Mouse (Mus musculus): ENCODE results near the gene Olfr319. TPM values are rescaled to one million over a fixed set of nuclear protein-coding genes. Genes with fewer than 3 reads are reported as not detected.
A peak's percentile ranks its signal among the peaks of the same experiment; 100 is the strongest.

Gene Olfr319
- total RNA-seq (2014; rRNA removed) (not detected in 2 replicates), polyA plus RNA-seq (2015; fragmentation: Nextera tagmentation; extraction: Ambion mirVana) (not detected in 2 replicates)

DNA sequence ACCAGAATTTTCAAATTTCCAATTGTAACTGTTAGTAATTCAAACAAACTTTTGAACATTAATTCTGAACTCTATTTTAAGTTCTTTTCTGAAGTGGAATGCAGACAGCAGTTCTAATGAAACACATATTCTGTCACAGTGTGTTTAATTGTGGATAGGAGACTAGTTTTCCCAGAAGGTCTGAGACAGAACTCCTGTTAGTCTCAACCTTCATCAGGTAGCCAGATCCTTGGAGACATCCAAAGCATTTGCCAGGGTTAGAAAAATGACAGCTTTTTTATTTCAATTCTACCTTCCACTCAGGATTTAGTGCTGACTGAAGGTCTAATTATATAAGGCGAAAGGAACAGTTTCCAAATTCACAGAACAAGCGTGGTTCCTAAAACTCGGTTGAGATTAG, at the start of gene Olfr319:
Gene Olfr319, plus strand, starts transcription at position 301 of the 400 bp plus-strand sequence.
- no peak within 1 kb of the TSS for H3K4me3 ChIP-seq (ENCODE audit: low read depth, low read length)
- DNase-seq (ENCODE audit: low spot score) (no peak), ATAC-seq (ENCODE audit: low FRiP score) (no peak)
- no peak within 1 kb of the TSS for H3K27ac ChIP-seq (ENCODE audit: low read depth, low read length)
- TF ChIP-seq CTCF (IDR thresholded peaks at IDR 0.05) = no peak
- no peak within 1 kb of the TSS for H3K9ac ChIP-seq (replicated peaks; ENCODE audit: low read length, poor library complexity, severe bottlenecking)
- H3K36me3 ChIP-seq (ENCODE audit: insufficient read depth, low read length) = no peaks in the 10 kb centered on the region
- 83% methylated on average over 3 of the region's 3 CpGs for WGBS
- H3K4me1 ChIP-seq (ENCODE audit: insufficient read depth, low read length) = no peaks in the 10 kb centered on the region
- H3K27me3 ChIP-seq (ENCODE audit: insufficient read depth, low read length) = no peaks in the 10 kb centered on the region
- no peaks in the 10 kb centered on the region; the same call in 1 of the 2 replicates for H3K9me3 ChIP-seq (ENCODE audit: low read length)
- no peak within 1 kb of the TSS for H3K4me2 ChIP-seq (ENCODE audit: low read depth, low read length, poor library complexity, severe bottlenecking)

DNA sequence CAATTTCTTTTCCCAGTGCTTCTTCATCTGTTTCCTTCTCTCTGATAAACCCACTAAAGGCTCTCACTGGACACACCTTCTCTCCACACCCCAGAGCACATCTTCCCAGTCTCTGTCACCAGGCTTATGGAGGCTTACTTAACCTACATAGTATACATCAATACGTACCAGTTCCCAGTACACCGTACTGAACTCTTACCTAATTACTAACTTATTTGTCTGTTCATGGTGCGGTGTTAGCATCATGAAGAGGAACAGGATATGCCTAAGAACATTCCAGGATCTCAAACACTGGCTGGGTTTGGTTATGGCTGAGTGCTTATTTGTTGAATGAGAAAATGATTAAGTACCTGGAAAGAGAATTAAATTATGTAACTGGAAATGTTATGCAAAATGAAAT, 43.8 kb upstream of the Olfr319 start:
- H3K27ac ChIP-seq (ENCODE audit: low read depth, low read length) = no peak overlapping the region
- H3K36me3 ChIP-seq (ENCODE audit: insufficient read depth, low read length) = no peaks in the 10 kb centered on the region
- H3K4me3 ChIP-seq (ENCODE audit: low read depth, low read length) = no peak overlapping the region
- no peak overlapping the region for H3K9ac ChIP-seq (replicated peaks; ENCODE audit: low read length, poor library complexity, severe bottlenecking)
- ATAC-seq (ENCODE audit: low FRiP score) = no peak
- H3K27me3 ChIP-seq (ENCODE audit: insufficient read depth, low read length) = no peaks in the 10 kb centered on the region
- no peaks in the 10 kb centered on the region for H3K4me1 ChIP-seq (ENCODE audit: insufficient read depth, low read length)
- H3K4me2 ChIP-seq (ENCODE audit: low read depth, low read length, poor library complexity, severe bottlenecking) = no peak overlapping the region
- TF ChIP-seq CTCF (IDR thresholded peaks at IDR 0.05) = no peak
- H3K9me3 ChIP-seq (ENCODE audit: low read length) = no peaks in the 10 kb centered on the region
- no peak for DNase-seq (ENCODE audit: low spot score)
- WGBS = 91% methylated on average over 3 of the region's 3 CpGs

DNA sequence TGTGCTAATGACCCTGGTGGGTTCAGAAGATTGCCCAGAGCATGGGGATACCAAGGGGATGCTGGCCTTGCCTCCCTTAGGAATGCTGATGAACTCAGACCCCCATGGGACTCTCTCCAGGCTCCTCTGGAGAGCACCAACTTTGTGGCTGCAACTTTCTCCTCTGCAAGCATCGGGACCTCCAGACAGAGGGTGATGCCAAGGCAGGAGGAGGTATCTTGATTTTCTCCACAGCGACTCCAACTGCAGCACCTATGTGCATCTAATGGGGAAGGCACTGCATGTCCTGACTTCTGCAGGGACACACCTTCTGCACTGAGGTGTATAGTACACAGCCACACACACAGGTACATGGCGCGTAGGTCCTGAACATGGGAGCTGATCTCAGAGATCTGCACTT, 40.4 kb upstream of the Olfr319 start, which contains the start of gene Olfr322:
Gene Olfr322, plus strand, starts transcription at position 187 of the 400 bp plus-strand sequence.
- TF ChIP-seq CTCF (IDR thresholded peaks at IDR 0.05) = no peak
- ATAC-seq (ENCODE audit: low FRiP score) (no peak), DNase-seq (ENCODE audit: low spot score) (no peak)
- Histone ChIP-seq H3K9me3 (ENCODE audit: low read length) (no peaks in the 10 kb centered on the region), H3K4me2 (ENCODE audit: low read depth, low read length, poor library complexity, severe bottlenecking) (no peak within 1 kb of the TSS), H3K27me3 (ENCODE audit: insufficient read depth, low read length) (no peaks in the 10 kb centered on the region), H3K36me3 (ENCODE audit: insufficient read depth, low read length) (no peaks in the 10 kb centered on the region), H3K9ac (replicated peaks; ENCODE audit: low read length, poor library complexity, severe bottlenecking) (no peak within 1 kb of the TSS), H3K27ac (ENCODE audit: low read depth, low read length) (no peak within 1 kb of the TSS), H3K4me1 (ENCODE audit: insufficient read depth, low read length) (no peaks in the 10 kb centered on the region), H3K4me3 (ENCODE audit: low read depth, low read length) (no peak within 1 kb of the TSS)
- WGBS = 86% methylated on average over 4 of the region's 4 CpGs

DNA sequence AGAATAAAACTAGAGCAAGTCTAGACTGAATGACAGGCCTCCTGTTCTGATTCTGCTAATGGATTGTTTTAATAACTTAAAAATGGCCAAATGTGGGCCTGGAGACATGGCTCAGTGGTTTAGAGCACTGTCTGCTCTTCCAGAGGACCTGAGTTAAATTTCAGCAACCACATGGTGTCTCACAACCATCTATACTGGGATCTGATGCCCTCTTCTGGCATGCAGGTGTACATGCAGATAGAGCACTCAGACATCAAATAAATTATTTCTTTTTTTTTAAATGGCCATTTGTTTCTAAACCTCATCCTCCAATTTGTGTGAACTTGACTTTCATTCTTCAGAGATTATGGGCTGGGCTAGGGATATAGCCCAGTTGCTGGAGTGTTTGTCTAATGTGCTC, 29.7 kb upstream of the Olfr319 start:
- Histone ChIP-seq H3K27me3 (ENCODE audit: insufficient read depth, low read length) (no peaks in the 10 kb centered on the region), H3K4me3 (ENCODE audit: low read depth, low read length) (no peak overlapping the region), H3K36me3 (ENCODE audit: insufficient read depth, low read length) (no peaks in the 10 kb centered on the region), H3K4me1 (ENCODE audit: insufficient read depth, low read length) (no peaks in the 10 kb centered on the region), H3K27ac (ENCODE audit: low read depth, low read length) (no peak overlapping the region), H3K4me2 (ENCODE audit: low read depth, low read length, poor library complexity, severe bottlenecking) (no peak overlapping the region), H3K9ac (replicated peaks; ENCODE audit: low read length, poor library complexity, severe bottlenecking) (no peak overlapping the region), H3K9me3 (ENCODE audit: low read length) (no peaks in the 10 kb centered on the region)
- DNase-seq (ENCODE audit: low spot score) (no peak), ATAC-seq (ENCODE audit: low FRiP score) (no peak)
- TF ChIP-seq CTCF (IDR thresholded peaks at IDR 0.05) = 0 out of 2 replicates have a peak, but pooled peaks have one; percentile 9

DNA sequence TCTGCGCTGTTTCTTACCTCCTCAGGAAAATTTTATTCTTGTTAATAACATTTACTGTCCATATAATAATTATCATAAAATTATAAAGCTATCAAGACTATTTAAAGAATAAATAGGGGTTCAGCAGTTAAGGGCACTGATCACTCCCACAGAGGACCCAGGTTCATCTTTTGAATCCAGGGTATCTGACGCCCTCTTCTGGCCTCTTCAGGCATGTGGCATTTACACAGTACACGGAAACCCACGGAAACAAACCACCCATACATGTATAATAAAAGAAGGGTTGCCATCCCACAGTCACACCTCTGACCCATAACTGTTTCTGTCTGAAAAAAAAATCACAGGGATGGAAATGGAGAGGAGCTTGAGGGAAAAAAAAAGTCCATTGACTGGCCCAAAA, 27.1 kb upstream of the Olfr319 start:
- DNase-seq (ENCODE audit: low spot score) (no peak), ATAC-seq (ENCODE audit: low FRiP score) (no peak)

DNA sequence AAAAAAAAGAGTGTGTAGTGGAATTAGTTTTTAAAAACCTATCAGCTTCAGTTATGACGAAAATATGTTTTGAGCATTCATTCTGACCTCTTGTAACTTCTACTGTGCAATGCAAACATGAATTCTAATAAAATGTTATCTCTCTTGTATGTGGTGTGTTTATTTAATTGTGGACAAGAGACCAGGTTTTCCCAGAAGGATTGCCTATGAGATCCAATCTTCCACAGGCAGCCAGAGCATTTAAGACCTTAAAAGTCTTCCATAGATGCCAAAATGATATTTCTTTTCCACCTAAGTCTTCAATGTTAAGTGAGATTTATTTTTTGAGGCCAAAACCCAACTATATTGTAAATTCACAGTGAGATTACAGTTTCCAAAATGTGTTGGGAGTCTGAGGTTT, 18.2 kb upstream of the Olfr319 start, which contains the start of gene Olfr320:
Gene Olfr320, plus strand, starts transcription at position 301 of the 400 bp plus-strand sequence.
- WGBS = 93% methylated on average over 1 of the region's 1 CpGs
- no peak within 1 kb of the TSS for H3K4me2 ChIP-seq (ENCODE audit: low read depth, low read length, poor library complexity, severe bottlenecking)
- no peak for ATAC-seq (ENCODE audit: low FRiP score)

More for the DNA sequence above, 27.1 kb upstream of the Olfr319 start:
- Histone ChIP-seq H3K4me3 (ENCODE audit: low read depth, low read length) (no peak overlapping the region), H3K27ac (ENCODE audit: low read depth, low read length) (no peak overlapping the region), H3K9ac (replicated peaks; ENCODE audit: low read length, poor library complexity, severe bottlenecking) (no peak overlapping the region), H3K9me3 (ENCODE audit: low read length) (no peaks in the 10 kb centered on the region), H3K4me2 (ENCODE audit: low read depth, low read length, poor library complexity, severe bottlenecking) (no peak overlapping the region), H3K4me1 (ENCODE audit: insufficient read depth, low read length) (no peaks in the 10 kb centered on the region), H3K36me3 (ENCODE audit: insufficient read depth, low read length) (no peaks in the 10 kb centered on the region), H3K27me3 (ENCODE audit: insufficient read depth, low read length) (no peaks in the 10 kb centered on the region)
- 47% methylated on average over 4 of the region's 4 CpGs for WGBS
- TF ChIP-seq CTCF (IDR thresholded peaks at IDR 0.05) = peak; percentile 39

More for the DNA sequence above, 18.2 kb upstream of the Olfr319 start, which contains the start of gene Olfr320:
- H3K4me1 ChIP-seq (ENCODE audit: insufficient read depth, low read length) = no peaks in the 10 kb centered on the region
- no peaks in the 10 kb centered on the region for H3K36me3 ChIP-seq (ENCODE audit: insufficient read depth, low read length)
- H3K27ac ChIP-seq (ENCODE audit: low read depth, low read length) = no peak within 1 kb of the TSS
- no peak within 1 kb of the TSS for H3K4me3 ChIP-seq (ENCODE audit: low read depth, low read length)
- H3K9me3 ChIP-seq (ENCODE audit: low read length) = no peaks in the 10 kb centered on the region
- H3K9ac ChIP-seq (replicated peaks; ENCODE audit: low read length, poor library complexity, severe bottlenecking) = no peak within 1 kb of the TSS
- TF ChIP-seq CTCF (IDR thresholded peaks at IDR 0.05) = no peak
- no peaks in the 10 kb centered on the region for H3K27me3 ChIP-seq (ENCODE audit: insufficient read depth, low read length)
- no peak for DNase-seq (ENCODE audit: low spot score)
